Mouse (Mus musculus): ENCODE measurements at regions not wholly inside any gene's neighbourhood (a gene's known extent, or its start where the extent isn't known, plus 50 kb on each side); places are given as distances from the start of the nearest gene placed in this dataset.

DNA sequence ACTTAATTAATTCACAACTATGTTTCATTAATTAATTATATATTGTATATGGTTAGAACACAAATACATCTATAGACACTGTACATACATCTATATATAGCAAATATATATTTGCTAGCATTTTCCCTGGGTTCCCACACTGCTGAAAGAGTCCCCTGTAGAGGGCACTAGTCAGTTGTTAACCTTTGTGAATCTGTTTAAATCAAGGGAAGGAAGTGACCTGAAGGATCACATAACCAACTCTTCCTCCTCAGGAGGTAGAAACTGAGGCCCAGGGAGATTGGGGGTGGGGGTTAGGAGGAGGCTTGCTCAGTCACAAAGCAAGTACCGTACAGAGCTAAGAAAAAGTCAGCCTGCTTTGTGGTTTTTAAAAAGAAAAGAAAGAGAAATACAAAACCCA, 258.1 kb downstream of the Pik3r1 start:
- no peak overlapping the region for H3K27ac ChIP-seq (ENCODE audit: low read depth)
- H3K27me3 ChIP-seq (replicated peaks; ENCODE audit: control insufficient read depth, insufficient read depth, low read length), result no peaks in the 10 kb centered on the region
- no peak for ATAC-seq (replicated peaks; ENCODE audit: low FRiP score, low TSS enrichment, low read depth)
- H3K36me3 ChIP-seq (ENCODE audit: control insufficient read depth, insufficient read depth, low read length), result no peaks in the 10 kb centered on the region
- no peak overlapping the region for H3K4me3 ChIP-seq (ENCODE audit: low read depth, low read length)
- no peak overlapping the region for H3K4me2 ChIP-seq (ENCODE audit: low read length)
- H3K9me3 ChIP-seq (ENCODE audit: control insufficient read depth, low read length), result no peaks in the 10 kb centered on the region
- WGBS, result 67% methylated on average over 1 of the region's 1 CpGs
- no peaks in the 10 kb centered on the region for H3K4me1 ChIP-seq (replicated peaks; ENCODE audit: control insufficient read depth, insufficient read depth, low read length)
- no peak overlapping the region for H3K9ac ChIP-seq (ENCODE audit: low read length)
- no peak for DNase-seq (ENCODE audit: low spot score)

DNA sequence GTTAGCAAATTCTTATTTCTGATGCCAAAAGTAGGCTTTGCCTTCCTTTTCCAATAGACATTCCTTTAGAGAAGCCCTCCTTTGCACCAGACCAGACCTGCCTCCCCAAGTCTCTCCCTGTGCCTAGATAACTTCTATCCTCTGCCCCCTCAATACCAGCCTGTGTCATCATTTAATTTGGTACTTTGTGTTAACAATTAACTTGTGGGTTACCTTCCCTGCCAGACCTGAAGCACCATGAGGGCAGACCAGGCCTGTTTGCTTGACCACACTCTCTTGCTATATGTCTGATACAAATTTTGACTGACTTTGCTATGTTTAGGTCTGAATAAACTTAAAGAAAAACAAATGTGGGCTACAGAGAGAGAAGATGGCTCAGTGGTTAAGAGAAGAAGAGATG, 259.7 kb downstream of the Pik3r1 start:
- Histone ChIP-seq H3K27me3 (replicated peaks; ENCODE audit: control insufficient read depth, insufficient read depth, low read length) (no peaks in the 10 kb centered on the region), H3K4me3 (ENCODE audit: low read depth, low read length) (no peak overlapping the region), H3K9ac (ENCODE audit: low read length) (no peak overlapping the region), H3K9me3 (ENCODE audit: control insufficient read depth, low read length) (no peaks in the 10 kb centered on the region), H3K4me1 (replicated peaks; ENCODE audit: control insufficient read depth, insufficient read depth, low read length) (no peaks in the 10 kb centered on the region), H3K4me2 (ENCODE audit: low read length) (no peak overlapping the region), H3K36me3 (ENCODE audit: control insufficient read depth, insufficient read depth, low read length) (no peaks in the 10 kb centered on the region), H3K27ac (ENCODE audit: low read depth) (no peak overlapping the region)
- no peak for ATAC-seq (replicated peaks; ENCODE audit: low FRiP score, low TSS enrichment, low read depth)
- DNase-seq (ENCODE audit: low spot score), result no peak

DNA sequence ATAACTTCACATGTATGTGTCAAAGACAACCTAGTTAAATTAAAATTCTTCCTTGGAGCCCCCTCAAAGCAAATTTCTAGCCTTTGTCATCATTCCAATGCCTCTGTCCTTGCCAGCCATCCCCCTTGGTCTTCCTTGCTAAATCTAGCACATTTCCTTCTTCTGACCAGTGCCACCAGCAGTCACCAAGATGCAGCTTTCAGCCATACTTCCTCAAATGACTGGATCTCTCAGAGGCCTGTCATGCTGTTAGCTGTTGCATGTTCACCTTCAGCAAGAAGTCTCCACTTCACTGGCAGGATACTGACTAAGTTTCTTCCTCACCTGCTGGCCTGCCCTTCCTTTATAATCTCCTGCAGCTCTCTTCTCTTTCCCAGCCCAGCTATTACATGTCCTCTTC, 261.3 kb downstream of the Pik3r1 start:
- H3K4me1 ChIP-seq (replicated peaks; ENCODE audit: control insufficient read depth, insufficient read depth, low read length), result no peaks in the 10 kb centered on the region
- DNase-seq (ENCODE audit: low spot score) (no peak), ATAC-seq (replicated peaks; ENCODE audit: low FRiP score, low TSS enrichment, low read depth) (no peak)
- H3K4me2 ChIP-seq (ENCODE audit: low read length), result no peak overlapping the region
- no peak overlapping the region for H3K4me3 ChIP-seq (ENCODE audit: low read depth, low read length)
- no peaks in the 10 kb centered on the region for H3K9me3 ChIP-seq (ENCODE audit: control insufficient read depth, low read length)
- no peak overlapping the region for H3K9ac ChIP-seq (ENCODE audit: low read length)
- no peaks in the 10 kb centered on the region for H3K27me3 ChIP-seq (replicated peaks; ENCODE audit: control insufficient read depth, insufficient read depth, low read length)
- H3K36me3 ChIP-seq (ENCODE audit: control insufficient read depth, insufficient read depth, low read length), result no peaks in the 10 kb centered on the region
- H3K27ac ChIP-seq (ENCODE audit: low read depth), result no peak overlapping the region

DNA sequence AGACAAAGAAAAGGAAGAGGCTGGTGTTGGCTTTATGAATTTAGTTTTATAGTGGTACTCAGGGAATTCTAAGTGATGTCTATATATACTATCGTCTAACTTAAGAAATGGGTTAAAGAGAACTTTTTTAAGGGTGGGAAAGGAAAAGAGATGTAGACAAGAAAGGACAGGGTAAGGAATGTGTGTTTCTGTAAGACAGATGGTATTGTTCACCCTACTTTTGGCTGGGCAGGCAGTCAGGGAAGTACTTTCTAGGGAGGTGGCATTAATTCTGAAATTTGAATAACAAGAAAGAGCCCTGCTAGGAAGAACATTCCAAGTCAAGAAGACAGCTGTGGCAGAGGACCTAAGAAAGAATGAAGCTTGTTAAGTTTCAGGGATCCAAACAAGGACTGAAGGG, 263.0 kb downstream of the Pik3r1 start:
- Histone ChIP-seq H3K9me3 (ENCODE audit: control insufficient read depth, low read length) (no peaks in the 10 kb centered on the region), H3K9ac (ENCODE audit: low read length) (no peak overlapping the region), H3K4me2 (ENCODE audit: low read length) (no peak overlapping the region), H3K36me3 (ENCODE audit: control insufficient read depth, insufficient read depth, low read length) (no peaks in the 10 kb centered on the region), H3K4me1 (replicated peaks; ENCODE audit: control insufficient read depth, insufficient read depth, low read length) (no peaks in the 10 kb centered on the region), H3K4me3 (ENCODE audit: low read depth, low read length) (no peak overlapping the region), H3K27me3 (replicated peaks; ENCODE audit: control insufficient read depth, insufficient read depth, low read length) (no peaks in the 10 kb centered on the region), H3K27ac (ENCODE audit: low read depth) (no peak overlapping the region)
- DNase-seq (ENCODE audit: low spot score) (no peak), ATAC-seq (replicated peaks; ENCODE audit: low FRiP score, low TSS enrichment, low read depth) (no peak)
- WGBS, result 88% methylated on average over 1 of the region's 1 CpGs

DNA sequence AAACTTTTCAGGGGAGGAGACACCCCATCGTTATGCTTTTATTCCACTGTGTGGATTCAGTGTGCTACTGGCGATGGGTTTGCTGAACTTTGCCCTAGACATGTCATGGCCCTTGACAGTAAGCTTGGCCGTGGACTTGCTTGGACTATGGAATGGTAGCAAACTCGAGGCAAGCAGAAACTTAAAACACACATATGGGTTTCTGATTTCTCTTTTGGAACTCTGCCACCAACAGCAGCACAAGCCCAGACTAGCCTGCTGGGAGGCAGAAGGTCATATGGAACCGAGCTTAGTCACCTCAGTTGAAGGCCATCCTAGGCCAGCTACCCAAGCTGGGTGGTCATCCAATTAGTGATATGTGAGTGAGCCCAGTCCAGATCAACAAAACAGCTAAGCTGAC, 263.8 kb downstream of the Pik3r1 start:
- Histone ChIP-seq H3K9ac (ENCODE audit: low read length) (no peak overlapping the region), H3K27me3 (replicated peaks; ENCODE audit: control insufficient read depth, insufficient read depth, low read length) (no peaks in the 10 kb centered on the region), H3K4me3 (ENCODE audit: low read depth, low read length) (no peak overlapping the region), H3K4me1 (replicated peaks; ENCODE audit: control insufficient read depth, insufficient read depth, low read length) (no peaks in the 10 kb centered on the region), H3K36me3 (ENCODE audit: control insufficient read depth, insufficient read depth, low read length) (no peaks in the 10 kb centered on the region), H3K9me3 (ENCODE audit: control insufficient read depth, low read length) (no peaks in the 10 kb centered on the region), H3K27ac (ENCODE audit: low read depth) (no peak overlapping the region), H3K4me2 (ENCODE audit: low read length) (no peak overlapping the region)
- ATAC-seq (replicated peaks; ENCODE audit: low FRiP score, low TSS enrichment, low read depth), result no peak
- 70% methylated on average over 5 of the region's 5 CpGs for WGBS
- DNase-seq (ENCODE audit: low spot score), result no peak

DNA sequence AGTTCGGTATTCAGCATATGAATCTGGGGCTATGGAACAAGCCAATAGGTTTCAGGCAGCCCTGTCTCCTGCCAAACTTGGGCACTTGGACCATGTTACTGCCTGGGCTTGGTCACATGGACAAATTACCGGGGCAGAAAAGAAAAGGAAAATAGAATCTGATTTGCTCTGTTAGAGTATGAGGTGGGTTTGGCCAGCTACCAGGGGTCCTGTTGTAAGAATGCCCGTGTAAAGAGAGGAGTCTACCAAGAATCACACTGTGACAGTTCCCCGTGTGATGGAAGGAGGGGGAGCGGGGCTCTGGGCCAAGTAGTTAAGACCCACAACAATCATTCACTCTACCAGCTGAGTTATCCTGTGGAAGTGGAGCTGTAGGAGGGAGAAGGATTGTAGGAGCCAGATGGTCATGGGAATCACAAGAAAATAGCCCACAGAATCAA, 266.2 kb downstream of the Pik3r1 start:
- H3K36me3 ChIP-seq (ENCODE audit: control insufficient read depth, insufficient read depth, low read length), result no peaks in the 10 kb centered on the region
- H3K9ac ChIP-seq (ENCODE audit: low read length), result no peak overlapping the region
- H3K4me1 ChIP-seq (replicated peaks; ENCODE audit: control insufficient read depth, insufficient read depth, low read length), result no peaks in the 10 kb centered on the region
- ATAC-seq (replicated peaks; ENCODE audit: low FRiP score, low TSS enrichment, low read depth), result no peak
- no peak for DNase-seq (ENCODE audit: low spot score)
- no peaks in the 10 kb centered on the region for H3K27me3 ChIP-seq (replicated peaks; ENCODE audit: control insufficient read depth, insufficient read depth, low read length)
- no peak overlapping the region for H3K4me2 ChIP-seq (ENCODE audit: low read length)
- H3K4me3 ChIP-seq (ENCODE audit: low read depth, low read length), result no peak overlapping the region
- H3K27ac ChIP-seq (ENCODE audit: low read depth), result no peak overlapping the region
- WGBS, result 73% methylated on average over 5 of the region's 5 CpGs
- no peaks in the 10 kb centered on the region for H3K9me3 ChIP-seq (ENCODE audit: control insufficient read depth, low read length)

DNA sequence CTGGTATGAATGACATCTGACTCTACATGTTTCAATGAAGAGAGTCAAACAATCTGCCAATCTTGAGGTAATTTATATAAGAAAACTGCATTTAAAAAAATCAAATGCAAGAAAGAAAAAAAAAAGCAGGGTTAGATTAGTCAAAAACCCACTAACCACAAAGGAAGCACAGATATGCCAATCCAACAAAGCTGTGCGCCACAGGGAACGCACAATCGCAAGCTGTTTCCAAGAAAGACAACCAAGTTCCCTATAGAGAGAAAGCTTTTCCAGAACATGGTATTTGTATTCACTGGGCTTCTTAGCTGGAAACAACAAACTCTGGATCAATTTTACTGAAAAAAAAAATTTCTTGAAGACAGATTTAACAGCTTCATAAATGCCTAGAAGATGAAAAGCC, 267.0 kb downstream of the Pik3r1 start:
- Histone ChIP-seq H3K4me1 (replicated peaks; ENCODE audit: control insufficient read depth, insufficient read depth, low read length) (no peaks in the 10 kb centered on the region), H3K27ac (ENCODE audit: low read depth) (no peak overlapping the region), H3K4me3 (ENCODE audit: low read depth, low read length) (no peak overlapping the region), H3K9ac (ENCODE audit: low read length) (no peak overlapping the region), H3K36me3 (ENCODE audit: control insufficient read depth, insufficient read depth, low read length) (no peaks in the 10 kb centered on the region), H3K9me3 (ENCODE audit: control insufficient read depth, low read length) (no peaks in the 10 kb centered on the region), H3K27me3 (replicated peaks; ENCODE audit: control insufficient read depth, insufficient read depth, low read length) (no peaks in the 10 kb centered on the region), H3K4me2 (ENCODE audit: low read length) (no peak overlapping the region)
- DNase-seq (ENCODE audit: low spot score) (no peak), ATAC-seq (replicated peaks; ENCODE audit: low FRiP score, low TSS enrichment, low read depth) (no peak)
- WGBS, result 100% methylated on average over 3 of the region's 3 CpGs

DNA sequence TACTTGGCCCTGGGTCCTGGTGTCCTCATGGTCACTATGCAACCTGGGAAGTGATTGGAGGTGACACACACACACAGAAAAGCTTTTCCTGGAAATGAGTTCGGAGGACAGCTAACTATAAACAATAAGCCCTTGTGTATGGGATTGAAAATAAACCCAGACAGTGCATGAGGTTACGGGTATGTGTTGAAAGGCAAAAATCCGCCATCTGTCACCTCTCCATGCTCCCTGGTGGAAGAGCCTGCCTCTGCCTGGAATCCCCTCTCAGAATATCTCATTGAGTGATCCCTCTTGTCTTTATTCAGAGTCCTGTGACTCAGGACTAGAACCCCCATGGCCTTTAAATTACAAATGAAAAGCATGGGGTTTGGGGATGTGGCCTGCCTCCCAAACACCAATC, 276.2 kb downstream of the Pik3r1 start:
- Histone ChIP-seq H3K4me1 (replicated peaks; ENCODE audit: control insufficient read depth, insufficient read depth, low read length) (no peaks in the 10 kb centered on the region), H3K4me2 (ENCODE audit: low read length) (no peak overlapping the region), H3K36me3 (ENCODE audit: control insufficient read depth, insufficient read depth, low read length) (no peaks in the 10 kb centered on the region), H3K27me3 (replicated peaks; ENCODE audit: control insufficient read depth, insufficient read depth, low read length) (no peaks in the 10 kb centered on the region), H3K27ac (ENCODE audit: low read depth) (no peak overlapping the region), H3K4me3 (ENCODE audit: low read depth, low read length) (no peak overlapping the region), H3K9me3 (ENCODE audit: control insufficient read depth, low read length) (no peaks in the 10 kb centered on the region), H3K9ac (ENCODE audit: low read length) (no peak overlapping the region)
- DNase-seq (ENCODE audit: low spot score) (no peak), ATAC-seq (replicated peaks; ENCODE audit: low FRiP score, low TSS enrichment, low read depth) (no peak)
- WGBS, result 40% methylated on average over 3 of the region's 3 CpGs

DNA sequence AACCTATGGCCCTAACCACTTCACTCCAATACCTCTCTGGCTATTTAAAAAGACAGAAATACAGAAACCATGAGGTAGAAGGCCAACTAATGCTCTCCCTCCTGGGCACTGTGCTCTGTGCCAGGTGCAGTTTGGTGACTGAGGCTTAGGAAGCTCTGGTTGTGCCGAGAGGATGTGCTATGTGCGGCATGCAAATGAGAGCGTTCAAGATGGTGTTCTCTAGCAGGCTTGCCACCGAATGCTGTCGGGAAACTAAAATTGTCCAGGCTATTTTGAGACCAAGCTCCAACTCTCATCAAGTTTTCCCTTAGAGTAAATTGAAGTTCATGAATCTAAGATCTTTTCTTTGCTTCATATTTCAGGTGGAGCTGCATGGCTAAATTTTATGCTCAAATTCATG, 277.1 kb downstream of the Pik3r1 start:
- Histone ChIP-seq H3K36me3 (ENCODE audit: control insufficient read depth, insufficient read depth, low read length) (no peaks in the 10 kb centered on the region), H3K4me2 (ENCODE audit: low read length) (no peak overlapping the region), H3K27ac (ENCODE audit: low read depth) (no peak overlapping the region), H3K27me3 (replicated peaks; ENCODE audit: control insufficient read depth, insufficient read depth, low read length) (no peaks in the 10 kb centered on the region), H3K4me1 (replicated peaks; ENCODE audit: control insufficient read depth, insufficient read depth, low read length) (no peaks in the 10 kb centered on the region), H3K9me3 (ENCODE audit: control insufficient read depth, low read length) (no peaks in the 10 kb centered on the region), H3K4me3 (ENCODE audit: low read depth, low read length) (no peak overlapping the region), H3K9ac (ENCODE audit: low read length) (no peak overlapping the region)
- DNase-seq (ENCODE audit: low spot score), result no peak
- 82% methylated on average over 5 of the region's 5 CpGs for WGBS
- no peak for ATAC-seq (replicated peaks; ENCODE audit: low FRiP score, low TSS enrichment, low read depth)

Measured in intestine, embryonic 14.5 days (tissue).